Mouse (Mus musculus): ENCODE data around the gene Inpp5e. TPM values are rescaled to one million over a fixed set of nuclear protein-coding genes. Genes with fewer than 3 reads are reported as not detected.
"Not testable (repeated sequence)": the region's sequence is repeated elsewhere in the genome, so short reads cannot be mapped to it uniquely, and the experiment has no call there.

The Inpp5e gene
- total RNA-seq, 2 experiments from 2014 or later, result 15.6 to 16.3 TPM

- no peak for DNase-seq
Observed at GRCm38 (mm10) chr2:26421969-26422368, 13.0 kb upstream of the Inpp5e start.

- no peak for DNase-seq
Observed at GRCm38 (mm10) chr2:26418120-26418519, 9.1 kb upstream of the Inpp5e start.

- no peak for DNase-seq
Observed at GRCm38 (mm10) chr2:26417066-26417465, 8.1 kb upstream of the Inpp5e start.

- DNase-seq, result no peak
Observed at GRCm38 (mm10) chr2:26410931-26411411, 2.0 kb upstream of the Inpp5e start.

DNA sequence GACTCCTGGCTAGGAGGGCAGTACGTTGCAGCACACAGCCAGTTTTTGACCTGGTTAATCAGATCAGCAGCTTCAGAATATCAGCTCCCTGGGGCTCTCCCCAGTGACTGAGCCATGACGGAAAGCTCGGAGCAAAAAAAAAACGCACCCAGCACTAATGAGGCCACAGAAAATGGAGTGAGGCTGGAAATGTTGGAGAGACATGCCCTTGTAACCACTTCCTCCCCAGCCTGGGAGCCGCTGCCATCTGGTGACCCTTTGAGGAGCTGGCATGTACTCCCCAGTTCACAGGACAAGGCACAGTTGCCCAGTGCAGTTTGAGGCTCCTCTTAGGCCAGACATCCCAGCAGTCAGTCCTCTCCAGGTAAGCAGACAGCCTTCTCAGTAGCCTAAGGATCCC, 1.1 kb upstream of the Inpp5e start:
- DNase-seq, result no peak

- no peak for DNase-seq
Observed at GRCm38 (mm10) chr2:26409362-26409761, 359 bp upstream of the Inpp5e start.

DNA sequence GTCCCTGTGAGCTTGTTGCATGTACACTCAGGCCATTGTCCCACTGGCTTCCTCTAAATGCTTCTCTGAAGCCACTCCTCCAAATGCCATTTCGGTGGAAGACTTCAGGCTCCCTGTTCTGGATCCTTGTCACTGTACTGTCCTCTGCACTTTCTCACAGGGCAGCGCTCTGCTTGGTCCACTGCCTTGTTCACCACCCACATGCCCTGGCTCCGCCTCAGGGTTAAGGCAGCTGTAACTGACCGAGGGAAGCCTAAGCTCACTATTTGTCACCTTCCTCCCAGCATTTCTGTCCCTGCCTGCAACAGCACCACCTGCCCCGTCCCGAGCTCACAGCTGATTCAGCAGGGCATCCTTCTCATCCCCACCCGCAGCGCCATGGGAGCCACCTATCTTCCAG, 5.7 kb downstream of the Inpp5e start:
- no peak for DNase-seq

DNA sequence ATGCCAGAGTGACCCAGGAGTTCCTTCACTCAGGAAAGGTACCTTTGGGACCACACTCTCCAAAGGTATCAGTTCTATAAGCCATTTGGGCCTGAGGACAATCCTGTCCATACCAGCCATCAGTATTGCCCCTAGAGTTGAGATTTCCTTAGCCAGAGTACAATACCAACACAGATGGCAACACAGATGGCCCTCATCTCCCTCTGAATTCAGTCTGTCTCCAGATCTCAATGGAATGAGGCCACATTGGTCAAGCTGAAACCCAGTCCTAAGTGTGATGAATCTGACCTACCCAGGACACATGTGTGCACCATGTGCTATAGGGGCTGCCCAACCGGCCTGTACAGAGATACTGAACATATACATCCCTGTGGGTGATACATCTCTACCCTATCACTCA, 6.7 kb downstream of the Inpp5e start:
- DNase-seq, result no peak

GRCm38 (mm10) chr2:26401023-26401422, 8.0 kb downstream of the Inpp5e start:
- no peak for DNase-seq

DNA sequence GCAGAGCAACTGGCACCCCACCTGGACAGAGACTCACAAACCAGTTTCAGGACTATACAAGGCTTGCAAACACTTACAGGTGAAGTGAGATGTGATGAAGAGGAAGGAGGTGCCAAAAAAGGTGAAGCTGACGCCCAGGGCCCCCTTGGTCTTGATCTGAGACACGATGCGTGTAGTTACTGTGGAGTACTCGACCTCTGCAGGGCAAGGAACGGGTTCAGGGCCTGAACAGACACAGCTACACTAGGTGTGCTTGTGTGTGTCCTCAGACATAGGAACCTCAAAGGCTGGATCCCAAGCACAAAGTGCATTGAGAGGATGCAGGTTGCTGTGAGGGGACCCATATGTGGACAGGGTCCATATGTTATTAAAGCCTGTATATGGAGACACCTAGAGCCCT, 8.7 kb downstream of the Inpp5e start:
- no peak for DNase-seq

GRCm38 (mm10) chr2:26399647-26400046, 9.4 kb downstream of the Inpp5e start:
- DNase-seq, result peak; percentile 63 to 78

- peak in 1 of 2 experiments; percentile 35 for DNase-seq
Observed at GRCm38 (mm10) chr2:26398978-26399377, 10.0 kb downstream of the Inpp5e start.

DNA sequence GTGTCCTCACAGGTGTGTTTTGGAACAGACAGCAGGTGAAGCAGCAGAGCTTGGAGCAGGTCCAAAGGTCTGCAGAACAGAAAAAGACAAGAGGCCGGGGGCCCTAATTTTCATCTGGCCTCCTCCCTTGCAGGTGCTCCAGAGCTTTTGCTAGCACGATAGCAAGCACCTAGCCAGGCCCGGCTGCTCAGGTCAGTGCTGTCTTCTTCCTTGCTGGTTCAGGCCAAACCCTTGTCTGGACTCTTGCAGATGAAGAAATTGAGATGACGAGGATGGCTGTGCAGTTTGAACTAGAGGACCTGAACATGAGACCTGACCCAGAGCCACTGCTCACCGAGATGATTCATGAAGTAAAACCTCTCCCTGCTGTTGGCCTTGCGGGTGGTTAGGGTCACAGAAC, 17.4 kb downstream of the Inpp5e start:
- no peak for DNase-seq

GRCm38 (mm10) chr2:26390954-26391353, 18.0 kb downstream of the Inpp5e start:
- no peak for DNase-seq

DNA sequence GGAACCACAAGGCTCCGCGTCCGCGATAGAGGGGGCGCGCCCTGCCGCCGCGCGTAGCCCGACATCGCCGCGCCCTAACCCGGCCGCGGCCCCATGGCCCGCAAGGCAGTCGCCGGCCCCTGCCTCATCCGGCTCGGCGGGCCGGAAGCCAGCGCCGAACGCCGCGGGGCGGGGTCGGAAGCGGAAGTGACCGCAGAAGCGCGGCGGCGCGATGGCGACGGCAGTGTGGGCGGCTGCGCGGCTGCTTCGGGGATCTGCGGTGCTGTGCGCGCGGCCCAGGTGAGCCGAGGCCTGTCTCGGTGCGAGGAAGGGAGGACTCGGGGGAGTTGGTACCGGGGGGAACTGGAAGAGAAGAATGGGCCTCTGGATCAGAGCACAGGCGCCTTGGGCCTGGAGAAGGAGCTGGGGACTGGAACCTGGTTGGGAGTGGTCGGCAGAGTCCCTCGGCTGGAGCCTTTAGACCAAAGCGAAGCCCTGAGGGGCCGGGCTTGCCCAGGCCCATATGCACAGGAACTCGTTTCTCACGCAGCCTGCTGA, 19.8 kb downstream of the Inpp5e start, which contains the start of the genes Entr1 and Pmpca:
Gene Entr1 (minus strand): TSS at position 163 of the 537 bp plus-strand sequence.
Gene Pmpca (plus strand): TSS at position 186 of the 537 bp plus-strand sequence.
- peak; percentile 87 to 88 for DNase-seq

DNA sequence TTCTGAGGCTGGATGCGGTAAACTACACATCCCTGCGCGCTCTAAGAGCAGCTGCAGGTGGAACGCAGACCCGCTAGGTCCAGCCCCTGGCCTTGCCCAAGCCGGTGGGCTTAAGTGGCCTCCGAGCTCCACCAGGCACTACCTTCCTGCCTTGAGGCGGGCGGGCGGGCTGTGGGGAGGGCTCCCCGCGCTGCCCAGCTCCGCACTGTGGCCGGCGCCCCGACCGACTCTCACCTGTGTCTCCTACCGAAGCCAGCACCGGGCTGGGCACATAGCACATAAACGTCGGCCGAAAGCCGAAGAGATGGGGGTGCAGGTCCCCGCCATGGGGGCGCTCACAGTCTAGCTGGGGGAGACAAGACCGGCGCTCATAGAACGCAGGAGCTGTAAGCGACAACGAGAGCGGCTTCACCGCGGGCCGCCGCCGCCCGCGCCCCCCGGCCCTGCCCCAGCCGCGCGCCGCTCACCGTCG, 20.3 kb downstream of the Inpp5e start:
- DNase-seq, result no peak

GRCm38 (mm10) chr2:26387713-26388112, 21.3 kb downstream of the Inpp5e start:
- no peak for DNase-seq

GRCm38 (mm10) chr2:26380871-26381270, 28.1 kb downstream of the Inpp5e start:
- DNase-seq, result not testable (repeated sequence)

DNA sequence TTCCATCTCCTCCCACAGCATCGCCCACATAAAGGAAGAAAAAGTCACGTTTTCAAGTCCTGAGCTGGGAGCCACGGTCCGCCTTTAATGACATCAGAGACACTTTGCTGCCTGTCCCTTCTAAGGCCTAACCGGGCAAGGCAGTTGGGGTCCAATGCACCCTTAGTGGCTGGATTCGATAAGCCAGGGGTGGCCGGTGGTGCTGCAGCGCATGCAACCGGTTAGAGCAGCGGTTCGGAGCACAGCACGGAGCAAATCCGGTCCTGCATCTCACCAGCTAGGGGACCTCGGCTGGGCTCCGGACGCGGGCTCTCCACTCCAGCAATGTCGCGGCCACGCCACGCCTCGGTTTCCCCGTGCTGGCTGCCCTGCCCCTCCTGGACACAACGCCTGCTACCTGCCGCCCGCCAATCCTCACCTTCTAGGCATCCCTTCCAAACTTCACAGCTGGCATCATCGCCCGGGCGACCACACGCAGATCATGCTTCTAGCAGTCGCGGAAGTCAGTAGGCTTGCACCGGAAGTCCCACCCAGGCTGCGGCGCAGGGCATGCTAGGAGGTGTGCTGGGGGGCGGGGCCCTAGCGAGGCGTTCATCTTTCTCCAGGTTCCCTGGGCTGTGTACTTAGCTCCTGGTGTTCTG, 28.8 kb downstream of the Inpp5e start, which contains the start of gene Snapc4:
Gene Snapc4 (minus strand): TSS at position 523 of the 641 bp plus-strand sequence.
- peak; percentile 87 to 89 for DNase-seq

- DNase-seq, result no peak
Observed at GRCm38 (mm10) chr2:26372396-26372795, 36.6 kb downstream of the Inpp5e start.

DNA sequence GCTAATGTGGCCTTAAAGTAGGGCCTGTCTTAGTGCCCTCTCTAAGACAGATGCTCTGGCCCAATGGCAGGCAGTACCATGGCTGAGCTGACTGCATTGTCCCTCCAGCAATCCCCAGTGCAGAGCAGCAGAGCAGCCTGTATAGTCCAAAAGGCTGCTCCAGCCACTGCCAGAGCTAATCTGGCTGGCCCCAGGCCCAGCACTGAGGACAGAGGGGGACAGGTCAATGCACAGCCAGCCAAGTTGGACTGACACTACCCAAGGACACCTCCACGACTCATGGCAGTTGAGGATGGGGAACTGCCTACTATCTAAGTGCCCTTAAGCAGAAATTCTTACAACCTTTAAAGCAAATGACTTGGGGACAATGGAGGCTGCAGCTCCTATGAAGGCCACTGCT, 40.4 kb downstream of the Inpp5e start:
- DNase-seq, result peak; percentile 69 to 82

DNA sequence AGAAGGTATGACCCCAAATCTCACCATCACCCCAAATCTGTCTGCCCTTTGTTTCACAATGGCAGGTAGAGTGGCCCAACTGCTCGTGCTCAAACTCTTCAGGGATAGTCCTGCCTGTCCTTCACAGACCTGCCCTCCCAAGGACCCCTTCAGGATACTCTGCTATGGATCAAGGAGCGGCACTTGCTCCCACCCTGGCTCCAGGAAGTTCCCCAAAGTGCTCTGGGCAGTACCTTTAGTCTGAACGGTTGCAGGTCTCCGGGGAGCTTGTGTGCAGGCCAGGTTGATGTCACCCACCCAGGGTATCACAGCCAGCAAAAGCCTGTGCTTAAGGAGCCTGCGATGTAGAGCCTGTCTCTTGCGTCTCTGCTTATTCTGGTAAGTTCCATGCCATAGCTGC, 41.1 kb downstream of the Inpp5e start:
- no peak for DNase-seq

GRCm38 (mm10) chr2:26364738-26365465, 44.1 kb downstream of the Inpp5e start:
- peak; percentile 87 to 89 for DNase-seq
